Mouse (Mus musculus): Measurements from ENCODE around the gene Larp4b. TPM values are rescaled to one million over a fixed set of nuclear protein-coding genes. Genes with fewer than 3 reads are reported as not detected.

Larp4b gene
- polyA plus RNA-seq, 1 experiment from 2014 or later, result 32.6 TPM

- no peak overlapping the region for H3K27ac ChIP-seq
- WGBS, result 94% methylated on average over 3 of the region's 3 CpGs
- H3K36me3 ChIP-seq (replicated peaks), result peaks cover 95% of the 10 kb centered on the region
These were observed 74.2 kb downstream of the Larp4b start for GRCm38 (mm10) chr13:9167842-9168241.

GRCm38 (mm10) chr13:9169616-9170015 is 75.9 kb downstream of the Larp4b start:
- Histone ChIP-seq H3K9me3 (no peaks in the 10 kb centered on the region), H3K4me1 (no peaks in the 10 kb centered on the region), H3K27me3 (ENCODE audit: poor library complexity, severe bottlenecking) (no peaks in the 10 kb centered on the region), H3K27ac (no peak overlapping the region), H3K36me3 (replicated peaks) (peaks cover 97% of the 10 kb centered on the region), H3K4me3 (no peak overlapping the region)
- WGBS, result 89% methylated on average over 6 of the region's 6 CpGs
- no peak for DNase-seq (ENCODE audit: extremely low spot score, low spot score)

More at GRCm38 (mm10) chr13:9167842-9168241, 74.2 kb downstream of the Larp4b start:
- H3K27me3 ChIP-seq (ENCODE audit: poor library complexity, severe bottlenecking), result no peaks in the 10 kb centered on the region
- no peak overlapping the region for H3K4me3 ChIP-seq
- no peaks in the 10 kb centered on the region for H3K9me3 ChIP-seq
- no peak for DNase-seq (ENCODE audit: extremely low spot score, low spot score)
- no peaks in the 10 kb centered on the region for H3K4me1 ChIP-seq

DNA sequence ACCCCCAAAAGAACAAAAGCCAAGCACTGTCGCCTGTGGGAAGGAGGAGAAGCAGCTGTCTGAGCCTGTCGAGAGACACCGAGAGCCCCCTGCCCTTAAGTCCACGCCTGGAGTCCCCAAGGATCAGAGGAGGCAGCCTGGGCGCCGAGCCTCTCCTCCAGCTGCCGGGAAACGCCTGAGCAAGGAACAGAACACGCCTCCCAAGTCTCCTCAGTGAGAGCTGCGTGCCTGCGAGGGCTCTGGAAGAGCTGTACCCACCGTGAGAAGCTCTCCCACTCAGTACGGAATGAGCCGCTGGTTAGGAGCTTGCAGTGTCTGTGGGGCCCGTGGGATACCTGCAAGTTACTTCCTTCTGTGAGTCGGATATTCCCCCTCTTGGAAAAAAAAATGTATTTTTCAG is 77.0 kb downstream of the Larp4b start:
- 92% methylated on average over 16 of the region's 16 CpGs for WGBS
- Histone ChIP-seq H3K36me3 (replicated peaks) (peaks cover 97% of the 10 kb centered on the region), H3K4me3 (no peak overlapping the region), H3K27me3 (ENCODE audit: poor library complexity, severe bottlenecking) (no peaks in the 10 kb centered on the region), H3K9me3 (no peaks in the 10 kb centered on the region), H3K27ac (no peak overlapping the region), H3K4me1 (no peaks in the 10 kb centered on the region)
- no peak for DNase-seq (ENCODE audit: extremely low spot score, low spot score)

DNA sequence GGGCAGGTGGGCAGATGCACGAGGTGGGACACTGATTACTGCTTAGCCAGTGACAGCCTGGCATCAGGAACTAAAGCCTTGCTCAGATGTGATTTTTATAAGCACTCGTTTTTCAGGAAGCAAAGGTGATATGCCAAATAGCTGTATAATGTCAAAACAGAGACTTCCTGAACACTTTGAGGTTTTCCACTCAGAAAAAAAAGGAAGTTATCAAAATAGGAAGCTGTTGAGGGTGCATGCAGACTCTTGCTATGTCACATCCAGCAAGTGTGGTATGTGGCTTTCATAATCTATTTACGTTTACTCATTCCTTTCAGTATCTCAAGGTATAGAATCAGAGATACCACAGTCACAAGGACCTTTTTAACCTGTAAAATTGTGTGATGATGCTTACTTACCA is 79.7 kb downstream of the Larp4b start:
- no peaks in the 10 kb centered on the region for H3K9me3 ChIP-seq
- H3K27me3 ChIP-seq (ENCODE audit: poor library complexity, severe bottlenecking), result no peaks in the 10 kb centered on the region
- no peak overlapping the region for H3K4me3 ChIP-seq
- H3K36me3 ChIP-seq (replicated peaks), result peaks cover 78% of the 10 kb centered on the region
- WGBS, result 89% methylated on average over 3 of the region's 3 CpGs
- no peaks in the 10 kb centered on the region for H3K4me1 ChIP-seq
- no peak overlapping the region for H3K27ac ChIP-seq
- DNase-seq (ENCODE audit: extremely low spot score, low spot score), result no peak

DNA sequence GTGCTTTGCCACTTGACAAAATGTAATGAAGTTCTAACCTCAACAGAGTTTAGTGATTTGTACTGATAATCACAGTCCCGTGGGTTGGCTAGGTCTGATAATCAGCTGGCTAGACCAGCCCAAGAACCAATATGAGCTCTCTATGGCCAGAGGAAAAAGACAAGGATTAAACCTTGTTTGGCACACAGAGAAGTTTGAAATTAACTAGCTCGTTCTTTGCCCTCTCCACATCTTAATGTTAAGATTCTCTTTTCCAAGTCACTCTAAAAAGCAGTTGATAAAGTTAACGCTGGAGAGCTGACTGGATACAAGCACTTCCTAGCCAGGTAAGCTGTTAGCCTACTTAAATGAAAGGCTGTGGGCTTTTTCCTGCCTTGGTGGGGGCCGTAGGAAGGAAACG is 81.5 kb downstream of the Larp4b start:
- Histone ChIP-seq H3K27me3 (ENCODE audit: poor library complexity, severe bottlenecking) (no peaks in the 10 kb centered on the region), H3K4me3 (no peak overlapping the region), H3K9me3 (no peaks in the 10 kb centered on the region), H3K36me3 (replicated peaks) (peaks cover 61% of the 10 kb centered on the region), H3K27ac (no peak overlapping the region), H3K4me1 (no peaks in the 10 kb centered on the region)
- WGBS, result 93% methylated on average over 5 of the region's 5 CpGs
- no peak for DNase-seq (ENCODE audit: extremely low spot score, low spot score)

- 92% methylated on average over 4 of the region's 4 CpGs for WGBS
- no peak overlapping the region for H3K27ac ChIP-seq
- no peaks in the 10 kb centered on the region for H3K9me3 ChIP-seq
- no peak for DNase-seq (ENCODE audit: extremely low spot score, low spot score)
- no peaks in the 10 kb centered on the region for H3K4me1 ChIP-seq
- no peaks in the 10 kb centered on the region for H3K27me3 ChIP-seq (ENCODE audit: poor library complexity, severe bottlenecking)
- no peak overlapping the region for H3K4me3 ChIP-seq
- peaks cover 30% of the 10 kb centered on the region for H3K36me3 ChIP-seq (replicated peaks)
These were observed 84.6 kb downstream of the Larp4b start for GRCm38 (mm10) chr13:9178270-9178669.

DNA sequence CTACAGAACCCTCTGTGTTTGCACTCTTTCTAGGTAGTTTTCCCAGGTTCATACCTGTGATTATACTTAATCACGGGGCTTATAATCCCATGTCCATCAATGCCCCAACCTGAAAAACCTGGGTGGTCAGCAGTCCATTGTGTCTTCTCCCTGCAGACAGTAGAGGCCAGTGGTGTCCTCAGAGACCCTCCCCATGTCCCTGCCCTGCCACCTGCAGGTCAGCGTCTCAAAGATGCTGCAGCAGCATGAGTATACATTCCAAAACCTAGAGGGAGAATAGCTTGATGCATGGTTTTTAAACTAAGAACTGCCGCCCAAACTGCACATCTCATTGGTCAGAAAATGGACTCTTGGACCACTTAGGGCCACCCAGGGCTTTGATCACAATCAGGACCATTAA is 85.0 kb downstream of the Larp4b start:
- no peak overlapping the region for H3K27ac ChIP-seq

DNA sequence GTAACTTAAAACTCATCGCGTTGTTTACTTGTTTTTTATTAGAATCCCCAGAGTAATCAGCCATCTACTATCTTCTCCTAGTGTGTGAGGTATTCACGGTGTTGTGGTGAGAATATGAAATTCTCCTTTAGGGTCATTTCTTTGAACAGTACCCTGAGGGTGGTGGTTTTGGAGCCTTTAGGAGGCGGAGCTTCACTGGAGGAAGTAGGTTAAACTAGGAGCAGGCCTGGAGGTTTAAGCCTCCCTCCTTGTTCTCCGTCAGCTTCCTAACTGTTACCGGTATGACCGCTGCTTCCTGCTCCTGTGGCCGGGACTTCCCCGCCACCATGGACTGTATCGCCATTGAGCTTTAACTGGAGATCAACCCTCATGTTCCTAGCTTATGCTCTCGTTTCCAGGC is 86.5 kb downstream of the Larp4b start:
- no peak for DNase-seq (ENCODE audit: extremely low spot score, low spot score)
- no peak overlapping the region for H3K4me3 ChIP-seq
- no peaks in the 10 kb centered on the region for H3K4me1 ChIP-seq
- peaks cover 13% of the 10 kb centered on the region for H3K36me3 ChIP-seq (replicated peaks)
- H3K27me3 ChIP-seq (ENCODE audit: poor library complexity, severe bottlenecking), result no peaks in the 10 kb centered on the region
- H3K9me3 ChIP-seq, result no peaks in the 10 kb centered on the region
- no peak overlapping the region for H3K27ac ChIP-seq
- 61% methylated on average over 11 of the region's 11 CpGs for WGBS

More for the DNA sequence above, 85.0 kb downstream of the Larp4b start:
- H3K4me1 ChIP-seq, result no peaks in the 10 kb centered on the region
- peaks cover 26% of the 10 kb centered on the region for H3K36me3 ChIP-seq (replicated peaks)
- WGBS, result 67% methylated on average over 3 of the region's 3 CpGs
- no peaks in the 10 kb centered on the region for H3K27me3 ChIP-seq (ENCODE audit: poor library complexity, severe bottlenecking)
- H3K4me3 ChIP-seq, result no peak overlapping the region
- no peak for DNase-seq (ENCODE audit: extremely low spot score, low spot score)
- no peaks in the 10 kb centered on the region for H3K9me3 ChIP-seq

GRCm38 (mm10) chr13:9181106-9181505 is 87.4 kb downstream of the Larp4b start:
- H3K4me1 ChIP-seq, result no peaks in the 10 kb centered on the region
- H3K9me3 ChIP-seq, result no peaks in the 10 kb centered on the region
- no peak for DNase-seq (ENCODE audit: extremely low spot score, low spot score)
- H3K27ac ChIP-seq, result no peak overlapping the region
- H3K36me3 ChIP-seq (replicated peaks), result peaks cover 4% of the 10 kb centered on the region; the same call in 1 of the 2 replicates
- H3K27me3 ChIP-seq (ENCODE audit: poor library complexity, severe bottlenecking), result no peaks in the 10 kb centered on the region
- no peak overlapping the region for H3K4me3 ChIP-seq
- 89% methylated on average over 6 of the region's 6 CpGs for WGBS

DNA sequence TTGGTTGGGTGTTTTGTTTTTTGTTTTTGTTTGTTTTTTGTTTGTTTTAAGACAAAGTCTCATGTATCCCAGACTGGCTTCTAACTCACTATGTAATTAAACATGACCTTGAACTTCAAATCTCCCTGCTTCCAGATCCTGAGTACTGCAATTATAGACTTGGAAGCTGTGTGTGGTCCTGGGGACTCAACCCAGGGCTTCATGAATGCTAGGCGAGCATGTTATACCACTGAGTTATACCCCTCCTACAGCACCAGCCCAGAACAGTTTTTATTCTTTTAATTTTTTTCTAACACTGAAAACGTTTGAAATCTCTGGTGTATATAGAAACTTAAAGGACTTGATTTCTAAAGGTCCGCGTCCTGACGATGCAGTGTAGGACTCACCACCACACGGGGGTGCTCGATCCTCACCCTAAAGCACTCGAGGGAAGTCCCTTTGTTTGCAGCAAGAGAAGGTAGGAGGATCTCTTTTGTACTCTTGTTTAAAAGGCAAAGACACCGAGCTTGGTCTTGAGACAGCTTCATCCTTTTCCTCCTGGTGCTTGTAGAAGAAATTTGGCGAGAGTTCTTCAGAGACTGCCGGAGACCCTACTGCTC is 88.1 kb downstream of the Larp4b start:
- no peak overlapping the region for H3K4me3 ChIP-seq
- H3K27me3 ChIP-seq (ENCODE audit: poor library complexity, severe bottlenecking), result 0 out of 2 replicates have a peak, but pooled peaks cover under 1% of the 10 kb centered on the region
- WGBS, result 9% methylated on average over 11 of the region's 11 CpGs
- no peaks in the 10 kb centered on the region for H3K36me3 ChIP-seq (replicated peaks)
- H3K27ac ChIP-seq, result peak overlapping the region; percentile 42; the same call in 1 of the 2 replicates
- no peaks in the 10 kb centered on the region for H3K9me3 ChIP-seq
- no peaks in the 10 kb centered on the region for H3K4me1 ChIP-seq
- DNase-seq (ENCODE audit: extremely low spot score, low spot score), result peak; percentile 70

- no peak for DNase-seq (ENCODE audit: extremely low spot score, low spot score)
- Histone ChIP-seq H3K27me3 (ENCODE audit: poor library complexity, severe bottlenecking) (0 out of 2 replicates have a peak, but pooled peaks cover 5% of the 10 kb centered on the region), H3K9me3 (no peaks in the 10 kb centered on the region), H3K4me1 (peaks cover 23% of the 10 kb centered on the region), H3K36me3 (replicated peaks) (no peaks in the 10 kb centered on the region), H3K4me3 (no peak overlapping the region), H3K27ac (no peak overlapping the region)
- 84% methylated on average over 6 of the region's 6 CpGs for WGBS
These were observed 90.6 kb downstream of the Larp4b start for GRCm38 (mm10) chr13:9184281-9184680.

DNA sequence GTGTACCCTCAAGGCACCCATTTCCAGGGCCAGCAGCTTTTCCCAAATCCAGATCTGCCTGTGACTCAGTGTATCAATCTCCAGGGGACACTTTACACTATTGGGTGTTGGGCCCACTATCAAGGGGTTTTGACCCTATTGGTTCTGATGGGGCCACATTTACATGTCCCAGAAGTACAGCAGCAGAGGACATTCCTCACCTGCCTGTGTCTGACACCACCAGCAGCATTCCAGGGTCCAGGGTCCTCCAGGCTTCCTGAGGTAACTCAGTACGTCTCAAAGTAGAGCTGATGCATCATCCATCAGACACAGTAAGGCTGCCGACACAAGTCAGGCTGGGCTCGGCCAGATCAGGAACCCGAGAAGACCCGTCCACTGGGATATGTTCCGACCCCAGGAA is 91.0 kb downstream of the Larp4b start:
- Histone ChIP-seq H3K4me1 (peaks cover 23% of the 10 kb centered on the region), H3K4me3 (no peak overlapping the region), H3K36me3 (replicated peaks) (no peaks in the 10 kb centered on the region), H3K27ac (no peak overlapping the region), H3K27me3 (ENCODE audit: poor library complexity, severe bottlenecking) (0 out of 2 replicates have a peak, but pooled peaks cover 5% of the 10 kb centered on the region), H3K9me3 (no peaks in the 10 kb centered on the region)
- 83% methylated on average over 6 of the region's 6 CpGs for WGBS
- DNase-seq (ENCODE audit: extremely low spot score, low spot score), result no peak

GRCm38 (mm10) chr13:9187156-9187555 is 93.5 kb downstream of the Larp4b start:
- Histone ChIP-seq H3K9me3 (no peaks in the 10 kb centered on the region), H3K27me3 (ENCODE audit: poor library complexity, severe bottlenecking) (peaks cover 5% of the 10 kb centered on the region; the same call in 1 of the 2 replicates), H3K27ac (no peak overlapping the region), H3K4me3 (no peak overlapping the region), H3K36me3 (replicated peaks) (no peaks in the 10 kb centered on the region), H3K4me1 (peaks cover 33% of the 10 kb centered on the region)
- no peak for DNase-seq (ENCODE audit: extremely low spot score, low spot score)
- WGBS, result 45% methylated on average over 7 of the region's 7 CpGs
